Mouse (Mus musculus) fibroblast of lung, adult 2 months (primary cell): ENCODE measurements around the gene Nr1h3.

ENCODE experiments used
- DNase-seq: peaks from one replicate; pipeline ENCODE4 v3.0.0-alpha.2; 2011; ENCODE audit warnings: low read depth

Nr1h3 gene

GRCm38 (mm10) chr2:91139311-91139710 is 63.3 kb downstream of the Nr1h3 start:
- DNase-seq = no peak

- DNase-seq = no peak
These were observed 65.2 kb downstream of the Nr1h3 start for GRCm38 (mm10) chr2:91137481-91137880.

GRCm38 (mm10) chr2:91136513-91137412 is 65.9 kb downstream of the Nr1h3 start:
- DNase-seq = no peak
